Mouse (Mus musculus): ENCODE measurements at regions not wholly inside any gene's neighbourhood (a gene's known extent, or its start where the extent isn't known, plus 50 kb on each side); places are given as distances from the start of the nearest gene placed in this dataset.

DNA sequence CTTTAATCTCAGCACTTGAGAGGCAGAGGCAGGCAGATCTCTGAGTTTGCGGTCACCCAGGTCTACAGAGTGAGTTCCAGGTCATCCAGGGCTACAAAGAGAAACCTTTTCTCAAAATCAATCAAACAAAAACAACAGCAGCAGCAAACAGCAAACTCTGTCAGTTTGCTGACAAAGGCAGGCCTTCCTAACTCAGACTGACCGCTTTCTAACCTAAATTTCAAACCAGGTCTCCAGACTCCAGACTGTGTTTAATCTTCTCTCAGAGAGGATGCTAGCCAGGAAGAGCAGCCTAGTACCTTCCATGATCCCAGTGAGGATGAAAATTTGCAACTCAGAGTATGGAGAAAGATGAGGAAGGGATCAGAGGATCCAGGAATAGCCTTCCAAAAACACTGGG, 185.7 kb upstream of the Cpeb2 start:
- TF ChIP-seq POLR2A (IDR thresholded peaks at IDR 0.05; ENCODE audit: borderline replicate concordance, extremely low read depth, low read depth, low read length) (no peak), CTCF (IDR thresholded peaks at IDR 0.05; ENCODE audit: insufficient read depth, low read length) (no peak)
